Mouse (Mus musculus): ENCODE measurements around the gene Rhbdd3. TPM values are rescaled to one million over a fixed set of nuclear protein-coding genes. Genes with fewer than 3 reads are reported as not detected.

Gene Rhbdd3
- total and polyA plus RNA-seq, 3 experiments: 35.9 to 55.7 TPM; not detected in 1

DNA sequence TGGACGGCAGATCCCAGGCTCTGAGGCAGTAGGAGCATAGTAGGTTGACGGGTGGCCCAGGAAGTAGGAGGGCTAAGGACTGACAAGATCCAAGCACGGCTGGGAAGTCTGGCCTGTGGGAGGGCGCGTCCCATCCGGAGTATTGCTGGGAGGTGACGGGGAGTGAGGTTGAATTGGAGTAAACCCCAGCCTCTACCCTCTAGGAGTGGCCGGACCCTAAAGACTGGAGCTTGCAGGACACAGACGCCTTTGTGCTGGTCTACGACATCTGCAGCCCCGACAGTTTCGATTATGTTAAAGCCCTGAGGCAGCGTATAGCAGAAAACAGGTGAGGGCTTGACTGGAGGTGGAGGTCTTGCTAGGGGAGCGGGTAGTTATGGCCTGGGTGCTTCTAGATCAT is 39.5 kb upstream of the Rhbdd3 start:
- Histone ChIP-seq H3K9me3 (replicated peaks; ENCODE audit: insufficient read depth, low read length) (no peaks in the 10 kb centered on the region), H3K4me3 (ENCODE audit: control insufficient read depth in 1 of 2, insufficient read depth in 1 of 2, low read depth in 2 of 2, low read length in 2 of 2) (no peak overlapping the region), H3K9ac (ENCODE audit: control insufficient read depth, low read depth, low read length, poor library complexity, severe bottlenecking) (no peak overlapping the region), H3K36me3 (ENCODE audit: control insufficient read depth in 1 of 2, insufficient read depth in 2 of 2, low read length in 2 of 2) (no peaks in the 10 kb centered on the region; a peak in 1 of 4 replicates), H3K27ac (ENCODE audit: control insufficient read depth, low read depth, low read length) (no peak overlapping the region), H3K4me1 (ENCODE audit: control insufficient read depth in 1 of 2, insufficient read depth in 2 of 2, low read length in 2 of 2) (peaks cover 0 to 7% of the 10 kb centered on the region in 2 experiments; a peak in 2 of 4 replicates), H3K27me3 (ENCODE audit: control insufficient read depth in 1 of 2, insufficient read depth in 2 of 2, low read length in 2 of 2) (peaks cover 9 to 14% of the 10 kb centered on the region in 2 experiments), H3K79me2 (ENCODE audit: control insufficient read depth, insufficient read depth, low read length, poor library complexity) (peaks cover 3% of the 10 kb centered on the region; the same call in 1 of the 2 replicates)
- TF ChIP-seq POLR2AphosphoS2 (IDR thresholded peaks at IDR 0.05; ENCODE audit: low read length) (peak; percentile 59; the same call in 1 of the 2 replicates), MAZ (IDR thresholded peaks at IDR 0.05; ENCODE audit: low read depth, low read length) (no peak), CHD1 (IDR thresholded peaks at IDR 0.05; ENCODE audit: low read depth, low read length) (no peak), ZC3H11A (IDR thresholded peaks at IDR 0.05; ENCODE audit: low read depth, low read length) (no peak), KAT2A (conservative IDR thresholded peaks at IDR 0.05; ENCODE audit: low read depth, low read length) (no peak), MAX (IDR thresholded peaks at IDR 0.05; ENCODE audit: low read length) (no peak), HCFC1 (IDR thresholded peaks at IDR 0.05; ENCODE audit: low read depth, low read length) (no peak)
- DNase-seq (ENCODE audit: low read depth, low spot score): no peak

DNA sequence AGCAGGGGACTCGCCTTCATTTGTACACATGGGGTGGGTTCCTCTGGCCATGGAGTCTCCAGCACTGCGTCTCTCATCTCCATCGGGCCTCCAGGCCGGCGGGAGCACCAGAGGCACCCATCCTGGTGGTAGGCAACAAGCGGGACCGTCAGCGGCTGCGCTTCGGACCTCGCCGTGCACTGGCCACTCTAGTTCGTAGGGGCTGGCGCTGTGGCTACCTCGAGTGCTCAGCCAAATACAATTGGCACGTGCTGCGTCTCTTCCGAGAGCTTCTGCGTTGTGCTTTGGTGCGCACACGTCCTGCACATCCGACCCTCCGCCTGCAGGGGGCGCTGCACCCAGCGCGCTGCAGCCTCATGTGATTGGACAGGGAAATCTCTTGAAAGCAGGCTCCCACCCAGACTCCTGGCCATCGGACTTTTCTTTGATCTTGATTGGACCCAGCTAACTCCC is 39.0 kb upstream of the Rhbdd3 start:
- DNase-seq (ENCODE audit: low read depth, low spot score): peak; percentile 57
- peaks cover 6% of the 10 kb centered on the region for H3K79me2 ChIP-seq (ENCODE audit: control insufficient read depth, insufficient read depth, low read length, poor library complexity)
- H3K27ac ChIP-seq (ENCODE audit: control insufficient read depth, low read depth, low read length): no peak overlapping the region
- peaks cover 9 to 14% of the 10 kb centered on the region in 2 experiments for H3K27me3 ChIP-seq (ENCODE audit: control insufficient read depth in 1 of 2, insufficient read depth in 2 of 2, low read length in 2 of 2)
- TF ChIP-seq BHLHE40 (IDR thresholded peaks at IDR 0.05; ENCODE audit: borderline replicate concordance, low read depth, low read length) (peak; percentile 30; the same call in 1 of the 2 replicates), SMC3 (IDR thresholded peaks at IDR 0.05; ENCODE audit: low read depth, low read length) (peak; percentile 33; the same call in 1 of the 2 replicates), USF1 (IDR thresholded peaks at IDR 0.05; ENCODE audit: low read depth, low read length) (0 out of 2 replicates have a peak, but pooled peaks have one; percentile 14), CTCF (IDR thresholded peaks at IDR 0.05 in 2 of 3, conservative IDR thresholded peaks at IDR 0.05 in 1 of 3; ENCODE audit: control insufficient read depth in 1 of 3, insufficient read depth in 1 of 3, low read depth in 2 of 3, low read length in 3 of 3, poor library complexity in 1 of 3, severe bottlenecking in 1 of 3) (peak; percentile 79 to 94 (median 85)), ETS1 (IDR thresholded peaks at IDR 0.05; ENCODE audit: low read depth, low read length) (no peak)
- H3K9me3 ChIP-seq (replicated peaks; ENCODE audit: insufficient read depth, low read length): no peaks in the 10 kb centered on the region
- no peak overlapping the region for H3K4me3 ChIP-seq (ENCODE audit: control insufficient read depth in 1 of 2, insufficient read depth in 1 of 2, low read depth in 2 of 2, low read length in 2 of 2)
- H3K9ac ChIP-seq (ENCODE audit: control insufficient read depth, low read depth, low read length, poor library complexity, severe bottlenecking): no peak overlapping the region
- H3K36me3 ChIP-seq (ENCODE audit: control insufficient read depth in 1 of 2, insufficient read depth in 2 of 2, low read length in 2 of 2): no peaks in the 10 kb centered on the region; a peak in 1 of 4 replicates
- H3K4me1 ChIP-seq (ENCODE audit: control insufficient read depth in 1 of 2, insufficient read depth in 2 of 2, low read length in 2 of 2): peaks cover 0 to 11% of the 10 kb centered on the region in 2 experiments; a peak in 2 of 4 replicates

DNA sequence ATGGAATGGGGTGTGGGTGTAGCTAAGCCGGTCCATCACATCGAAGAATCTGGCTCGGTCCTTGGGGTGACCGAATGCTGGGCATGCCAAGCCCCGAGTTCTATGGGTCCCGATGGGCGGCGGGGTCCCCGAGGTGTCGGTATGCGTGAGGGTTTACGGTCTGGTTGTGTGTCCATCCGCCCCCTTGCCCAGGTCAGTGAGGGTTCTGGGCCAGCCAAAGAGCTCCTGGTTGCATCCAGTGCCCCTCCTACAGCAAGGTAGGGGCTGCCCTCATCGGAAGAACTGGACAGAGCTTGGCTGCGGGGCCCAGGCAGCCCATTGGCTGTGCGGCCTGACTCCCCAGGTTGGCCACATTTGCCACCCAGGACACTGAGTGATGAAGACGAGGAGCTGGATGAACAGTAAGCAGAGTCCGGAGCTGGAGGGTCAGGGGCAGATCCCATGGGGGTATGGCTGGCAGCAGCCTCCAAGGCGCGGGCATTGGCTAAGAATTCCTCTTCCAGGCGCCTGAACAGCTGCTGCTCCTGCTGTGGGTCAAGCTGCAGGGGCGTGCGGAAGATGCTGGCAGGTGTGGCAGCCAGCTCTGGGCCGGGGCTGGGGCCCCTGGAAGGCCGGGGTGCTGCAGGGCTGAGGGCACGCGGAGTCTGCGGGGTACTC is 37.8 kb upstream of the Rhbdd3 start:
- H3K79me2 ChIP-seq (ENCODE audit: control insufficient read depth, insufficient read depth, low read length, poor library complexity): peaks cover 6% of the 10 kb centered on the region
- TF ChIP-seq NELFE (IDR thresholded peaks at IDR 0.05; ENCODE audit: low read depth, low read length) (no peak), ZMIZ1 (IDR thresholded peaks at IDR 0.05; ENCODE audit: low read depth, low read length) (no peak)
- H3K4me1 ChIP-seq (ENCODE audit: control insufficient read depth in 1 of 2, insufficient read depth in 2 of 2, low read length in 2 of 2): peaks cover 0 to 11% of the 10 kb centered on the region in 2 experiments; a peak in 2 of 4 replicates
- H3K4me3 ChIP-seq (ENCODE audit: control insufficient read depth in 1 of 2, insufficient read depth in 1 of 2, low read depth in 2 of 2, low read length in 2 of 2): no peak overlapping the region
- H3K27ac ChIP-seq (ENCODE audit: control insufficient read depth, low read depth, low read length): no peak overlapping the region
- DNase-seq (ENCODE audit: low read depth, low spot score): no peak
- H3K27me3 ChIP-seq (ENCODE audit: control insufficient read depth in 1 of 2, insufficient read depth in 2 of 2, low read length in 2 of 2): peaks cover 9 to 14% of the 10 kb centered on the region in 2 experiments
- H3K9ac ChIP-seq (ENCODE audit: control insufficient read depth, low read depth, low read length, poor library complexity, severe bottlenecking): no peak overlapping the region
- H3K36me3 ChIP-seq (ENCODE audit: control insufficient read depth in 1 of 2, insufficient read depth in 2 of 2, low read length in 2 of 2): no peaks in the 10 kb centered on the region; a peak in 1 of 4 replicates
- no peaks in the 10 kb centered on the region for H3K9me3 ChIP-seq (replicated peaks; ENCODE audit: insufficient read depth, low read length)
